Mouse (Mus musculus) CD4-positive, CD25-positive, alpha-beta regulatory T cell (primary cell): ENCODE measurements around the gene Defb36. TPM values are rescaled to one million over a fixed set of nuclear protein-coding genes. Genes with fewer than 3 reads are reported as not detected.

Experiments used
- polyA plus RNA-seq: library from polyadenylated mRNA; unstranded; fragments of 100-300 nt; shearing (Covaris generic); gene quantifications from one replicate; pipeline ENCODE4 v1.2.1, GENCODE M21; 2017

Gene Defb36
- not detected for polyA plus RNA-seq

GRCm38 (mm10) chr2:152604057-152604456 is at the start of gene Defb36:
Gene Defb36, plus strand, starts transcription at chr2:152604327.

DNA sequence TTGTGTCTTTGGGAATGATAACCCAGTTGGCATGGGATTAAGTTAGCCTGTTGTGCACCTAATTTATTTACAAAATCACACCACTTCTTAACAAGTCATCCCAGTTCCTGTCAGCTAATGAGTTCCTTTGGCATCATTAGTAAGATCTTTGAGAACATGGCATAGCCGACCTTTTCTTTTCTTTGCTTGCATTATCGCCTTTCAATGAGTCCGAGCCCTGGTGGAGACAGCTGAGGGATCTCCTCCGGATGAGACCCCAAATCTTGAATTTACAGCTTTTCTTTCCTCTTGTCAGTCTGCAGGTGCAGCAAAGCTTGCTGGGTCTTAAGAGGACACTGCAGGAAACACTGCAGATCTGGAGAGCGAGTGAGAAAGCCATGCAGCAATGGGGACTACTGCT is 35.1 kb upstream of the Defb36 start, which contains the start of gene Gm17416:
Gm17416 (plus strand) TSS at position 301 of the 400 bp plus-strand sequence.

GRCm38 (mm10) chr2:152572114-152572794 is 31.9 kb upstream of the Defb36 start, which contains the start of gene Defb21:
Gene Defb21, plus strand, starts transcription at chr2:152572744.

DNA sequence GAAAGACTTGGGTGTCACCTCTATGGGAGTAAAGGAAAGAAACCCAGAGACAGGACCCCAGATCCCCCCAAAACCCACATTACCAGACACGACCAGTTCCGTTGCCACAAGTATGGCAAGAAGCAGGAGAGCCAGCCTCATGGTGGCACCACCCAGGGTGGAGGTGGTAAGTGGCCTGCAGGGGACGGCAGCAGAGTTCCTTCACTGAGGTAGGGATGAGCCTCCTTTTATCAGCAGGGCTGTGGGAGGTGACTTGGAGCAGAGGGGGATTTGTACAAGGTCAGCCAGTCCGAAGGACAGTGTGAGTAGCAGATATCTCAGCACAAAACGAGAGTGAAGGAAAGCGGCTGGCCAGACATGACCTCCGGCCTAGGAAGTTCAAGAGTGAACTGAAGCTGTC is 24.0 kb upstream of the Defb36 start, which contains the start of gene Defb19:
Defb19 (minus strand) TSS at position 206 of the 400 bp plus-strand sequence.

DNA sequence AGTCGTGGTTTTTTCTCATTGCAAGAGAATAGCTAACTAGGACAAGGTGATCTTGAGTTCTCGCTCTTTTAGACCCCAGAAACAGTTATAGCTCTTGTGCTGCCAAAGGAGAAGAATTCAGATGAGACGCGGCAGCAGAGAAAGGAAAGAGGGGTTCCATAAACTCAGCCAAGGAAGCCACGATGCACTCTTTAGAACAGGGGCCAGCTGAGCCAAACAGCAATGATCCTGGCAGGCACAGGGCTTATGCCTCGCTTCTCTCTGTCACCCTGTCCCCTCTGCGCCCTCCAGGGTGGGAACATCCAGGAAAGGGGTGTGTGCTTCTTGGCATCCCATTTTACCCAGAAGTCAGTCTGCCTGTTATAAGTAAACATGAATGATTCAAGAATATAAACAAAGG is 4.8 kb upstream of the Defb36 start, which contains the start of gene Defb45:
Defb45 (minus strand) TSS at position 101 of the 400 bp plus-strand sequence.

DNA sequence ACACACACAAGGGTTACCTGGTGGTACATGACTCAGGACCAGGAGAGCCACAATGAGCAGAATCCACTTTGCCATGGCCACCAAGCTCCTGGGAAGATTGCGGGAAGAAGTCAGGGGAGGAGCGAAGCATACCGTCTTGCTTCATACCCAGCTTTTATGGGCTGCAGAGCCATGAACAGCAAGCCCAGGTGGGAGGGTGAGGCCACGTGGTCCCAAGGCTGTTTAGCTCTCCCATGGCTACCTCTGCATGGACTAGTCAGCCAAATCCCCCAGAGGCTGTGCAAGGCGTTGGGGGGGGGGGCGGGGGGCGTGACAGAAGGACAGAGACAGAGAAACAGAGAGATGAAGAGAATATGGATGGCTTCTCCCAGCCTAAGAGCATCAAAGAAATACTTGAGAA is 18.8 kb downstream of the Defb36 start, which contains the start of gene Defb25:
Defb25 (minus strand) TSS at position 101 of the 400 bp plus-strand sequence.

GRCm38 (mm10) chr2:152626774-152627591 is 22.9 kb downstream of the Defb36 start, which contains the start of gene Rem1:
Gene Rem1, plus strand, starts transcription at chr2:152626951.

Other genes starting within 250 kb of the Defb36 start
- not detected for gene Nrsn2, start 227.7 kb upstream of the Defb36 start, polyA plus RNA-seq
- gene Sox12, start 206.3 kb upstream of the Defb36 start, polyA plus RNA-seq: 1.8 TPM
- 2.6 TPM for gene Zcchc3, start 189.3 kb upstream of the Defb36 start, polyA plus RNA-seq
- gene 6820408C15Rik, start 188.7 kb upstream of the Defb36 start, polyA plus RNA-seq: 0.14 TPM
- gene Defb23, start 139.7 kb upstream of the Defb36 start, polyA plus RNA-seq: not detected
- gene Defb20, start 127.3 kb upstream of the Defb36 start, polyA plus RNA-seq: not detected
- not detected for gene Defb22, start 114.2 kb upstream of the Defb36 start, polyA plus RNA-seq
- not detected for gene Defb26, start 92.6 kb upstream of the Defb36 start, polyA plus RNA-seq
- not detected for gene Defb28, start 86.1 kb upstream of the Defb36 start, polyA plus RNA-seq
- not detected for gene Defb29, start 64.2 kb upstream of the Defb36 start, polyA plus RNA-seq
- gene Gm17416, start 35.0 kb upstream of the Defb36 start, polyA plus RNA-seq: not detected
- not detected for gene Defb21, start 31.6 kb upstream of the Defb36 start, polyA plus RNA-seq
- not detected for gene Defb19, start 24.0 kb upstream of the Defb36 start, polyA plus RNA-seq
- not detected for gene Defb45, start 4.9 kb upstream of the Defb36 start, polyA plus RNA-seq
- not detected for gene Defb25, start 18.7 kb downstream of the Defb36 start, polyA plus RNA-seq
- gene Rem1, start 22.6 kb downstream of the Defb36 start, polyA plus RNA-seq: not detected
- gene H13, start 65.1 kb downstream of the Defb36 start, polyA plus RNA-seq: 223 TPM
- 5.3 TPM for gene Mcts2, start 82.7 kb downstream of the Defb36 start, polyA plus RNA-seq
- gene Id1, start 131.9 kb downstream of the Defb36 start, polyA plus RNA-seq: 1.4 TPM
- gene Cox4i2, start 149.8 kb downstream of the Defb36 start, polyA plus RNA-seq: not detected
- gene Bcl2l1, start 227.4 kb downstream of the Defb36 start, polyA plus RNA-seq: 67.2 TPM
- 2.8 TPM for gene Tpx2, start 243.6 kb downstream of the Defb36 start, polyA plus RNA-seq